16 mouse cellular contexts compared by ENCODE assay signal in genomic region chr1:72592350-72592749, GRCm38 (mm10). TPM values are rescaled to one million over a fixed set of nuclear protein-coding genes. Genes with fewer than 3 reads are reported as not detected.
"Had no signal": no experiment of that assay in that cellular context is flagged by ENCODE, and none has a peak within 500 bp of the region (broad histone marks: within the 10 kb centered on the region; RNA-seq: fewer than 3 reads in every experiment).

No protein-coding gene starts in this region.

- H3K9me3 ChIP-seq: limb, embryonic 10.5 days; liver, embryonic 15.5 days; megakaryocyte, embryonic 14.5 days; midbrain, embryonic 15.5 days; neural tube, embryonic 13.5 days had no signal

- H3K9ac ChIP-seq: liver, embryonic 15.5 days; midbrain, embryonic 15.5 days; neural tube, embryonic 13.5 days had no signal

- H3K27me3 ChIP-seq: liver, embryonic 15.5 days; megakaryocyte, embryonic 14.5 days; midbrain, embryonic 15.5 days; neural tube, embryonic 13.5 days had no signal

- H3K27ac ChIP-seq: limb, embryonic 10.5 days; liver, embryonic 15.5 days; macrophage; midbrain, embryonic 15.5 days had no signal

- H3K4me1 ChIP-seq: limb, embryonic 10.5 days; liver, embryonic 15.5 days; megakaryocyte, embryonic 14.5 days; neural tube, embryonic 13.5 days had no signal

- DNase-seq: lung, postnatal 10 days; retina, postnatal 1 day; right cerebral cortex, postnatal 4 days; spleen, adult 18-20 months; thymus, postnatal 36 days had no signal

- H3K4me2 ChIP-seq: liver, embryonic 11.5 days; liver, embryonic 15.5 days; midbrain, embryonic 11.5 days; midbrain, embryonic 15.5 days; neural tube, embryonic 13.5 days had no signal

- H3K4me3 ChIP-seq: left cerebral cortex, adult 2 months; limb, embryonic 10.5 days; liver, embryonic 15.5 days; megakaryocyte, embryonic 14.5 days; midbrain, embryonic 15.5 days; neural tube, embryonic 13.5 days had no signal

RNA-seq across cellular contexts. Expression of gene March4, which starts 55.6 kb away (rescaled TPM):
- total RNA-seq: monocyte, adult 5-6 weeks had no signal
- polyA plus RNA-seq: limb, embryonic 10.5 days; liver, embryonic 11.5 days; liver, embryonic 15.5 days; macrophage; thymus, postnatal 0 days had no signal
